Mouse (Mus musculus): ENCODE measurements around the gene Slc9a9.
A peak's percentile ranks its signal among the peaks of the same experiment; 100 is the strongest.

- no peak for TF ChIP-seq CTCF (IDR thresholded peaks at IDR 0.05; ENCODE audit: extremely low read depth, insufficient read depth, low read length)
- TF ChIP-seq POLR2A (IDR thresholded peaks at IDR 0.05; ENCODE audit: extremely low read depth, insufficient read depth, low read length): peak; percentile 62
Observed at GRCm38 (mm10) chr9:94669791-94670577, at the start of gene Slc9a9.
